Mouse (Mus musculus) G1E (cell line): ENCODE results near the gene Cic.

Source experiments
- CTCF ChIP-seq: IDR thresholded peaks from 2 replicates; pipeline ENCODE4 v1.5.1; 2012; ENCODE audit warnings: low read depth, low read length, inconsistent platforms, mixed read lengths
- GATA1 ChIP-seq: IDR thresholded peaks from 2 replicates; pipeline ENCODE4 v1.6.1; 2012; ENCODE audit warnings: borderline replicate concordance, low read length, inconsistent platforms, mixed read lengths
- POLR2AphosphoS5 ChIP-seq: IDR thresholded peaks from 2 replicates; pipeline ENCODE4 v1.6.1; 2012; ENCODE audit warnings: low read depth, low read length, inconsistent platforms; ENCODE audit not compliant: insufficient replicate concordance

- TF ChIP-seq CTCF (no peak), GATA1 (no peak), POLR2AphosphoS5 (no peak)
These were observed 35.6 kb downstream of the Cic start for GRCm38 (mm10) chr7:25303003-25303684.
